Mouse (Mus musculus) intestine, postnatal 0 days (tissue): ENCODE measurements around the gene Timm8b. TPM values are rescaled to one million over a fixed set of nuclear protein-coding genes. Genes with fewer than 3 reads are reported as not detected.

Source experiments
- ATAC-seq: fragments of 200-750 bp; cut with Nextera tagmentation; 2 replicates; pipeline ENCODE4 v1.8.0; 2017; ENCODE audit warnings: mild to moderate bottlenecking, moderate TSS enrichment, moderate library complexity
- H3K27ac ChIP-seq: fragments of 300-500 bp; sonication (generic); 2 replicates; pipeline ENCODE4 v1.5.1; 2014; ENCODE audit warnings: mild to moderate bottlenecking, low read depth, low read length, moderate library complexity
- H3K27me3 ChIP-seq: fragments of 300-500 bp; sonication (generic); replicated peaks from 2 replicates; pipeline ENCODE4 v1.6.1; 2014; ENCODE audit warnings: low read length, mixed read lengths; ENCODE audit not compliant: control insufficient read depth, insufficient read depth
- H3K36me3 ChIP-seq: fragments of 300-500 bp; sonication (generic); 2 replicates; pipeline ENCODE4 v1.6.1; 2014; ENCODE audit warnings: mild to moderate bottlenecking, moderate library complexity; ENCODE audit not compliant: control insufficient read depth, insufficient read depth
- H3K4me1 ChIP-seq: fragments of 300-500 bp; sonication (generic); replicated peaks from 2 replicates; pipeline ENCODE4 v1.6.1; 2014; ENCODE audit warnings: antibody characterized with exemption, low read length, mixed read lengths; ENCODE audit not compliant: control insufficient read depth, insufficient read depth
- H3K4me2 ChIP-seq: fragments of 300-500 bp; sonication (generic); replicated peaks from 2 replicates; pipeline ENCODE4 v1.6.1; 2014; ENCODE audit warnings: low read depth, mild to moderate bottlenecking, moderate library complexity
- H3K4me3 ChIP-seq: fragments of 300-500 bp; sonication (generic); 2 replicates; pipeline ENCODE4 v1.5.1; 2014; ENCODE audit warnings: low read depth, low read length
- H3K9ac ChIP-seq: fragments of 300-500 bp; sonication (generic); 2 replicates; pipeline ENCODE4 v1.6.1; 2014; ENCODE audit warnings: mild to moderate bottlenecking, low read depth, low read length
- H3K9me3 ChIP-seq: fragments of 300-500 bp; sonication (generic); 2 replicates; pipeline ENCODE4 v1.6.1; 2016; ENCODE audit warnings: mixed run types; ENCODE audit not compliant: control insufficient read depth
- CTCF ChIP-seq: sonication (generic); IDR thresholded peaks from 2 replicates; pipeline ENCODE4 v1.5.1; 2016; ENCODE audit warnings: low read depth, mild to moderate bottlenecking, control low read depth, antibody characterized with exemption, moderate library complexity
- WGBS: fragments of 180-500 bp; shearing (Covaris S2); extraction: QIAGEN DNeasy Blood & Tissue Kit; methylation state at CpG from one replicate; pipeline ENCODE4 v1.1.7; 2014; 5-methylcytosine and 5-hydroxymethylcytosine counted together
- polyA plus RNA-seq: library from polyadenylated mRNA; unstranded; fragments of >200 nt; fragmentation: Nextera tagmentation; extraction: Ambion mirVana; gene quantifications from 2 replicates; pipeline ENCODE4 v1.2.1, GENCODE M21; 2015

Gene Timm8b
- polyA plus RNA-seq, 1 experiment from 2014 or later, result 412 TPM

DNA sequence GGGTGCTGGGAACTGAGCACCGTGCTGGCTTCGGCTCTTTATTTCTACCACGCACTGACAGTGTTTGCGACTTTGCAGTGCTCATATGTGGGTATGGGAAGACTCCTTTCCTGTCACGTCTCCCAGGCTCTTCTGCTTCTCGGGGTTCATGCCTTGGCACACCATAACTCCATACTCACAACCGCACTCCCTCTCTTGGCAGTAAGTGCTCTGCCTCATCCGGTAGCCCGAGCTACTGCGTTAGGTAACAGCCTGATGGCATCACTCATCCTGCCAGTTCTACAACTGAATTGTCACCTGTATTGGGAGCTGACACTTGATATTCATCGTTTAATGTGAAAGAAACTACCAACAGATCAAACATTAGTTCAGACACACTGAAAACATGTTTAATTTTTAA is 30.6 kb downstream of the Timm8b start:
- H3K9ac ChIP-seq, result no peak overlapping the region
- no peaks in the 10 kb centered on the region for H3K27me3 ChIP-seq
- no peak overlapping the region for H3K27ac ChIP-seq
- no peak overlapping the region for H3K4me3 ChIP-seq
- H3K36me3 ChIP-seq, result peaks cover 17% of the 10 kb centered on the region
- no peak overlapping the region for H3K4me2 ChIP-seq
- whole genome bisulfite sequencing, result 93% methylated on average over 11 of the region's 11 CpGs
- H3K4me1 ChIP-seq, result no peaks in the 10 kb centered on the region; the same call in 1 of the 2 replicates
- TF ChIP-seq CTCF, result no peak
- no peak for ATAC-seq
- H3K9me3 ChIP-seq, result no peaks in the 10 kb centered on the region

DNA sequence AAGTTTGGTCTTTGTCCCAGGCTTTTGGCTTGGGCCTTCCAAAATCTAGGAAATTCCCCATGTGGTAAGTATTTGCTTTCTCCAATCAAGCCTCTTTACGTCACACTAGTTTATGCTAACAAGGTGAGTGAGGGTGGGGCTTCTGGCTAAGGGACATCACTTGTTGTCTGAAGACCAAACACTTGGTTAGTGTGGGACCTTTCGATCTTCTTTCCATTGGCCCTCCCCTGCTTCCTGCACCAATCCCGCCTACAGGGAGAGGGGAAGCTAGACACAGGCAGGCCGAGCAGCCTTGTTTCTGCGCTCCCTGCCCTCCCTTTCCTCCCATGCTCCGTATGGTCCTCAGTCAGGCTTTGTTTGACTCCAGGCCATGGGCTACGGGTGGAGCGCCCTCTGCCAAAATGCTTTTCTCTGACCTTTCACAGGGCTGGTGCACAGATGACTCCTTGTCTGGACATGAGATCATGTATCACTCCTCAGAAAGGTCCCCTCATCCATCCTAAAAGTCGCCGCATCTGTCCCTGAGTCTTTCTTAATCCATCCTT is 43.2 kb downstream of the Timm8b start:
- Histone ChIP-seq H3K4me1 (no peaks in the 10 kb centered on the region), H3K4me3 (no peak overlapping the region), H3K36me3 (peaks cover 84% of the 10 kb centered on the region), H3K27me3 (no peaks in the 10 kb centered on the region), H3K9ac (no peak overlapping the region), H3K27ac (no peak overlapping the region), H3K4me2 (no peak overlapping the region), H3K9me3 (no peaks in the 10 kb centered on the region)
- TF ChIP-seq CTCF, result no peak
- WGBS, result 80% methylated on average over 10 of the region's 10 CpGs
- ATAC-seq, result no peak

DNA sequence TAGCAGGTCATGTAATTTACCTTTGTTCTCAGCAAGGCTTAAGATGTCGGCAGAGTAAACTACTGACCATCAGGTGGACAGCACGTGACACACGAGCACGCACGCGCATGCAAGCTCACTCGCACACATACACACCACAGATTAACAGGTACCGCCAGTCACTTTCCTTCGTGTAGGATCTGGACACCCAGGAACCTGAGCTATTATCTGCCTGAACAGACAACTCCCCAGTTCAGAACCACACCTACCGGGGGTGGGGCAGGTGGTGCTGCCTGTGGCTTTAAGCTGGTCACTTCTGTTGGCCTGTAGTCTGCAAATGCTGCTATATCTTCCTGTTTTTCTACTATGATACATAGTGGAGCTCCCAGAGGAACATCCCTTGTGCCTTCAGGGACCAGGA is 46.8 kb downstream of the Timm8b start:
- no peak for TF ChIP-seq CTCF
- Histone ChIP-seq H3K27me3 (no peaks in the 10 kb centered on the region), H3K36me3 (peaks cover 83% of the 10 kb centered on the region), H3K27ac (no peak overlapping the region), H3K9me3 (no peaks in the 10 kb centered on the region), H3K9ac (no peak overlapping the region), H3K4me2 (no peak overlapping the region), H3K4me3 (no peak overlapping the region), H3K4me1 (no peaks in the 10 kb centered on the region)
- no peak for ATAC-seq
- 89% methylated on average over 10 of the region's 10 CpGs for WGBS

Other genes starting within 250 kb of the Timm8b start
- 3.1 and 4.0 TPM in 2 replicates for gene Plet1, start 109.4 kb upstream of the Timm8b start, polyA plus RNA-seq
- gene Pts, start 75.2 kb upstream of the Timm8b start, polyA plus RNA-seq, result 88.2 and 90.8 TPM in 2 replicates
- gene Il18, start 49.1 kb upstream of the Timm8b start, polyA plus RNA-seq, result 57.3 and 68.7 TPM in 2 replicates
- 4.7 and 5.3 TPM in 2 replicates for gene Bco2, start 48.7 kb upstream of the Timm8b start, polyA plus RNA-seq
- 0.43 and 0.65 TPM in 2 replicates for gene Tex12, start 42.6 kb upstream of the Timm8b start, polyA plus RNA-seq
- gene Sdhd, start 98 bp upstream of the Timm8b start, polyA plus RNA-seq, result 738 and 800 TPM in 2 replicates
- gene Pih1d2, start 13.4 kb downstream of the Timm8b start, polyA plus RNA-seq, result 0.88 and 1.6 TPM in 2 replicates
- 13.9 and 14.6 TPM in 2 replicates for gene Nkapd1, start 13.6 kb downstream of the Timm8b start, polyA plus RNA-seq
- gene Dlat, start 55.9 kb downstream of the Timm8b start, polyA plus RNA-seq, result 35.3 and 41.7 TPM in 2 replicates
- gene Dixdc1, start 135.6 kb downstream of the Timm8b start, polyA plus RNA-seq, result 2.4 and 2.9 TPM in 2 replicates
- gene 2310030G06Rik, start 142.6 kb downstream of the Timm8b start, polyA plus RNA-seq, result 45.3 and 50.2 TPM in 2 replicates
- gene Cryab, start 147.4 kb downstream of the Timm8b start, polyA plus RNA-seq, result 80.4 and 83.2 TPM in 2 replicates
- gene Hspb2, start 148.4 kb downstream of the Timm8b start, polyA plus RNA-seq, result 10.3 and 10.4 TPM in 2 replicates
- gene Fdxacb1, start 164.3 kb downstream of the Timm8b start, polyA plus RNA-seq, result 5.1 and 6.1 TPM in 2 replicates
- 15.6 and 17.3 TPM in 2 replicates for gene Alg9, start 171.1 kb downstream of the Timm8b start, polyA plus RNA-seq
- gene 1110032A03Rik, start 171.6 kb downstream of the Timm8b start, polyA plus RNA-seq, result 35.6 and 38.6 TPM in 2 replicates
- 20.0 and 21.4 TPM in 2 replicates for gene Ppp2r1b, start 241.4 kb downstream of the Timm8b start, polyA plus RNA-seq